Mouse (Mus musculus): ENCODE measurements around the gene Krtap7-1. TPM values are rescaled to one million over a fixed set of nuclear protein-coding genes. Genes with fewer than 3 reads are reported as not detected.

Krtap7-1 gene
- not detected in 2 replicates for polyA plus RNA-seq (2014; fragmentation: Nextera tagmentation; extraction: Ambion mirVana)

DNA sequence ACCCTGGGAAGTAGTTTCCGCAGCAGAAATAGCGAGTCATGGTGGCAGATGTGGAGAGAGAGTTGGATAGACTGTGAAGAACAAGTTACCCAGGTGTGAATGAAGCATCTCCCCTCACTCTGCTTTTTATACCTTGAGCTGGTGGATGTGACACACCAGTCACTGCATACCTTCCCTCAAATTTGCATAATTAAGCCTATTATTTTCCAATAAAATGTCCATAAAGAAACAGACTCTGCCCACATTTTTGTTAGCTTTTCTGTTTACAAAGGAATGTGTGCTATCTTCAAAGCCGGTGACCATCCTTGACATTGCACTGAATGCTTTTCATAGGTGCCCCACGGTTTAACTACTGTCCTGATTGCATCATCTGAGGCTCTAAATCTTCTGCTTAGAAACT, at the start of gene Krtap7-1:
Gene Krtap7-1, minus strand, starts transcription at position 101 of the 400 bp plus-strand sequence.
- no peak within 1 kb of the TSS for H3K27ac ChIP-seq (ENCODE audit: low read depth, low read length)
- DNase-seq (ENCODE audit: low spot score) (no peak), ATAC-seq (no peak)
- H3K9me3 ChIP-seq (replicated peaks; ENCODE audit: control insufficient read depth, low read length) = no peaks in the 10 kb centered on the region
- H3K4me3 ChIP-seq (ENCODE audit: low read depth, low read length) = no peak within 1 kb of the TSS
- H3K9ac ChIP-seq (ENCODE audit: low read length) = no peak within 1 kb of the TSS
- 89% methylated on average over 4 of the region's 4 CpGs for WGBS
- H3K4me2 ChIP-seq (ENCODE audit: low read length) = no peak within 1 kb of the TSS
- H3K4me1 ChIP-seq (ENCODE audit: control insufficient read depth, insufficient read depth, low read length) = peaks cover 7% of the 10 kb centered on the region
- no peaks in the 10 kb centered on the region for H3K27me3 ChIP-seq (replicated peaks; ENCODE audit: control insufficient read depth, insufficient read depth, low read length)
- no peaks in the 10 kb centered on the region for H3K36me3 ChIP-seq (ENCODE audit: control insufficient read depth, insufficient read depth, low read length)

DNA sequence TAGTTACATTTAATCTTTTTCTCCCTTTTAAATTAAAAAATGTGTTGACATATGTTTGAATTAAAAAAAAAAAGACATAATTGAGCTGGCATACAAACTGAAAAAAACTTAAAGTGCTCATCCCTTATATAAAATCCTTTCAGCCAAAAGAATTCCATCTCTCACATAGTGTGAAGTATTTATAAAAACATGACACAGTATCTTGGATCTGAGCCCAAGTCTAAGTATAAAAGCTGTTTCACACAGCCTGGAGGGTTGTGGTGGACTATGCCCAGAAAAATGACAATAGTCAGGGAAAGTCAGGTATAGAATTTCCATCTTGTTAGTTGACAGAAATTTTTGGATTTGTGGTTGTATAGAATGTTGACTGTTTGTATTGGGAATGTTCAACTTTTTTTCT, 42.2 kb upstream of the Krtap7-1 start:
- peak; percentile 75; the same call in 1 of the 2 replicates for ATAC-seq

DNA sequence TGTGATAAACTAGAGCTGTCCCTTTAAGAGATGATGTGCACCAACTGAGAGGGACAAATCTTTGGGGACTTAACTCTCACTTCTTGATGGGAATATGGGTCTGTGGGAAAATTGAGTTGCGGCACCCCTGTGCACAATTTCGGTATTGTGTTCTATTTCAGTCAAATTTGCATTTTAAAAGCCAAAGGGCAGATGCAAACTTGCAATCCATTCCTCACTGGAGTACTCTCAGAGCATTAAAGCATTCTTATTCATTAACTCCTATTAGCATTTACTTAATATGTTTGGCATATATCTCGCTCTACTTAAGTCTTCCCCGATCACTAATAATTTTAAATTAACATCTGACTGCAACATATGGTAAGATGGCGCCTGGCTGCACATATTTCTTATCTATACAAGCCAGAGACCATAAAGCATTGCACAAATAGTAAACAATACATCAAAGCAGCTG, 29.9 kb upstream of the Krtap7-1 start:
- Histone ChIP-seq H3K9ac (ENCODE audit: low read length) (no peak overlapping the region), H3K36me3 (ENCODE audit: control insufficient read depth, insufficient read depth, low read length) (no peaks in the 10 kb centered on the region), H3K27me3 (replicated peaks; ENCODE audit: control insufficient read depth, insufficient read depth, low read length) (no peaks in the 10 kb centered on the region), H3K4me1 (ENCODE audit: control insufficient read depth, insufficient read depth, low read length) (peaks cover 6% of the 10 kb centered on the region; the same call in 1 of the 2 replicates), H3K9me3 (replicated peaks; ENCODE audit: control insufficient read depth, low read length) (no peaks in the 10 kb centered on the region), H3K4me3 (ENCODE audit: low read depth, low read length) (no peak overlapping the region), H3K27ac (ENCODE audit: low read depth, low read length) (no peak overlapping the region), H3K4me2 (ENCODE audit: low read length) (no peak overlapping the region)
- WGBS = 25% methylated on average over 5 of the region's 5 CpGs
- ATAC-seq = peak; percentile 66
- peak; percentile 45 for DNase-seq (ENCODE audit: low spot score)

More for the DNA sequence above, 42.2 kb upstream of the Krtap7-1 start:
- no peak overlapping the region for H3K4me3 ChIP-seq (ENCODE audit: low read depth, low read length)
- H3K9ac ChIP-seq (ENCODE audit: low read length) = no peak overlapping the region
- H3K27me3 ChIP-seq (replicated peaks; ENCODE audit: control insufficient read depth, insufficient read depth, low read length) = no peaks in the 10 kb centered on the region
- no peaks in the 10 kb centered on the region for H3K4me1 ChIP-seq (ENCODE audit: control insufficient read depth, insufficient read depth, low read length)
- H3K9me3 ChIP-seq (replicated peaks; ENCODE audit: control insufficient read depth, low read length) = no peaks in the 10 kb centered on the region
- H3K36me3 ChIP-seq (ENCODE audit: control insufficient read depth, insufficient read depth, low read length) = no peaks in the 10 kb centered on the region
- DNase-seq (ENCODE audit: low spot score) = peak; percentile 75
- no peak overlapping the region for H3K27ac ChIP-seq (ENCODE audit: low read depth, low read length)
- H3K4me2 ChIP-seq (ENCODE audit: low read length) = no peak overlapping the region

DNA sequence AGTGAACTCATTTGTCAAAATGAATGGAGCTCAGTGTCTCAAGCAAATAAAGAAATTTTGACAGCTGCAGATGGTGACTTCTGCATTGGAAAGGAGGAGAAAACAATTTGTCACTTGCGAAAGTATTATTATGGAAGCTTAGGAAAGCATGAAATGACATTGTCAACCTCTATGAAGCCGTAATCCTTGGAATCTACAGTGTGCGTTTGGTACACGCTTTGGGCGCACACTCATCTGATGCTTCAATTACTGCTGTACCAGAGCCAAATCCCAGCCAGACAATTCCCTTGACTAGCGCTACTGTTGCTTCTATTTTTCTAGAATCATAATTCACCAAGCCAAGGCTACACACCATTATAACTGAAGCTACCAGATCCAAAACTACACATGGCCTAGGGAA, 29.2 kb upstream of the Krtap7-1 start:
- H3K4me3 ChIP-seq (ENCODE audit: low read depth, low read length) = no peak overlapping the region
- ATAC-seq = no peak

DNA sequence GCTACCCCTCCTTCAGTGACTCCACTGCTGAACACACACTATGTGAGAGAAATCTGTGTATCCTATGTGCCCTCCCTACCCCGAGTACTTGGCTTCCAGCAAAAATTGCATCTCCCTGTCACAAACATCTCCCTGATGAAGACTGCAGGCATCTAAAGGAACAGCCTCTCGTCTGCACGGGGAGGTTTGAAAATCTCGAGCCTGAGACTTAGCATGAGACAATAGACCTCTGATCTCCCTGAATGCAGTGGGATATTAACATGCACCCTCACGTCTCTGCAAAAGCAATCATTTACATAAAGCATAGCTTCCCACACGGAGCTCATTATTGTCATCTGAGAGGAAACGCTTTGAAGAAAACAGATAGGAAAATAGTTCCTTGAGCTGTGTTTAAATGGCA, 22.4 kb upstream of the Krtap7-1 start:
- Histone ChIP-seq H3K27me3 (replicated peaks; ENCODE audit: control insufficient read depth, insufficient read depth, low read length) (no peaks in the 10 kb centered on the region), H3K9ac (ENCODE audit: low read length) (peak overlapping the region; percentile 1; the same call in 1 of the 2 replicates), H3K4me2 (ENCODE audit: low read length) (peak overlapping the region; percentile 32), H3K4me1 (ENCODE audit: control insufficient read depth, insufficient read depth, low read length) (peaks cover 28% of the 10 kb centered on the region), H3K9me3 (replicated peaks; ENCODE audit: control insufficient read depth, low read length) (no peaks in the 10 kb centered on the region), H3K27ac (ENCODE audit: low read depth, low read length) (peak overlapping the region; percentile 10; the same call in 1 of the 2 replicates), H3K36me3 (ENCODE audit: control insufficient read depth, insufficient read depth, low read length) (no peaks in the 10 kb centered on the region), H3K4me3 (ENCODE audit: low read depth, low read length) (no peak overlapping the region)
- ATAC-seq (peak; percentile 86), DNase-seq (ENCODE audit: low spot score) (peak; percentile 83)
- WGBS = 2% methylated on average over 7 of the region's 7 CpGs

More for the DNA sequence above, 29.2 kb upstream of the Krtap7-1 start:
- H3K9ac ChIP-seq (ENCODE audit: low read length) = no peak overlapping the region
- peak; percentile 37 for DNase-seq (ENCODE audit: low spot score)
- no peak overlapping the region for H3K27ac ChIP-seq (ENCODE audit: low read depth, low read length)
- peaks cover 6% of the 10 kb centered on the region; the same call in 1 of the 2 replicates for H3K4me1 ChIP-seq (ENCODE audit: control insufficient read depth, insufficient read depth, low read length)
- no peaks in the 10 kb centered on the region for H3K9me3 ChIP-seq (replicated peaks; ENCODE audit: control insufficient read depth, low read length)
- H3K27me3 ChIP-seq (replicated peaks; ENCODE audit: control insufficient read depth, insufficient read depth, low read length) = no peaks in the 10 kb centered on the region
- 67% methylated on average over 6 of the region's 6 CpGs for WGBS
- H3K4me2 ChIP-seq (ENCODE audit: low read length) = no peak overlapping the region
- H3K36me3 ChIP-seq (ENCODE audit: control insufficient read depth, insufficient read depth, low read length) = no peaks in the 10 kb centered on the region

DNA sequence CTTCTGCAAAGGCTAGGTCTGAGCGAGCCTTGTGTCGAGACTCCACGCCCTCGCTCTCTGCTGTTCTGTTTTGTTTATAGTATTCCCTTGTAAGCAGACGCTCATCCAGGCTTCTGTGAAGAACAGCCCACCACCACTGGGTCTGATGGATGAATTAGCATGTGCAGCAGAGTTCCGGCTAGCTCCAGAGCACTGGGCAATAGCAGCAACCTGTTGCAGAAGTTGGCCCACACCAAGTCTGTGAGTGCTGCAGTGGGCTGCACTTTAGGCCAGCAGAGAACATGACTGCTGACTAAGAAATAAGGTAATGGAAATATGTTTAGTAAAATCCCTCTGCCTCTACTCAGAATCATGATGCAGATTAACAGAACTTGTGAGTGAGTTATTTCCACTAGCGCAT, 21.7 kb upstream of the Krtap7-1 start:
- no peak overlapping the region for H3K9ac ChIP-seq (ENCODE audit: low read length)
- WGBS = 38% methylated on average over 7 of the region's 7 CpGs

DNA sequence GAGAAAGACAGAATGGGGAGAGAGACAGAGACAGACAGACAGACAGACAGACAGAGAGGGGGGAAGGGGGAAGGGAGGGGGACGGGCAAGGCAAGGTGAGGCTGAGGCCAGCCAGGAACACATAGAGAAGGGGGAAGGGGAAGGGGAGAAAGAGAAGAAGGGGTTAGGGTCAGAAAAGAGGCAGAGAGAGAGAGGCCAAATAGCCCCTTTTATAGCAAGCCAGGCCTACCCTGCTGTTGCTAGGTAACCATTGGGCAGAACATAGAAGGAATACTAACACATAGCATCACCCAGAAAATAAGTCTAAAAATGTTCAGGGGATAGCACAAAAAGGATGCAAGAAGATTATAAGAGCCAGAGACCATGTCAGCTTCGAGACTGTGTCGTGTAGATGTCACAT, 20.3 kb upstream of the Krtap7-1 start:
- Histone ChIP-seq H3K27ac (ENCODE audit: low read depth, low read length) (no peak overlapping the region), H3K36me3 (ENCODE audit: control insufficient read depth, insufficient read depth, low read length) (no peaks in the 10 kb centered on the region), H3K27me3 (replicated peaks; ENCODE audit: control insufficient read depth, insufficient read depth, low read length) (no peaks in the 10 kb centered on the region), H3K4me1 (ENCODE audit: control insufficient read depth, insufficient read depth, low read length) (peaks cover 28% of the 10 kb centered on the region), H3K9me3 (replicated peaks; ENCODE audit: control insufficient read depth, low read length) (no peaks in the 10 kb centered on the region), H3K4me2 (ENCODE audit: low read length) (no peak overlapping the region), H3K9ac (ENCODE audit: low read length) (no peak overlapping the region), H3K4me3 (ENCODE audit: low read depth, low read length) (no peak overlapping the region)
- ATAC-seq (peak; percentile 19; the same call in 1 of the 2 replicates), DNase-seq (ENCODE audit: low spot score) (peak; percentile 42)
- 52% methylated on average over 3 of the region's 3 CpGs for WGBS

More for the DNA sequence above, 21.7 kb upstream of the Krtap7-1 start:
- no peak overlapping the region for H3K4me2 ChIP-seq (ENCODE audit: low read length)
- peak; percentile 28 for DNase-seq (ENCODE audit: low spot score)
- peak overlapping the region; percentile 10; the same call in 1 of the 2 replicates for H3K27ac ChIP-seq (ENCODE audit: low read depth, low read length)
- no peaks in the 10 kb centered on the region for H3K27me3 ChIP-seq (replicated peaks; ENCODE audit: control insufficient read depth, insufficient read depth, low read length)
- no peaks in the 10 kb centered on the region for H3K9me3 ChIP-seq (replicated peaks; ENCODE audit: control insufficient read depth, low read length)
- peaks cover 28% of the 10 kb centered on the region for H3K4me1 ChIP-seq (ENCODE audit: control insufficient read depth, insufficient read depth, low read length)
- no peak overlapping the region for H3K4me3 ChIP-seq (ENCODE audit: low read depth, low read length)
- H3K36me3 ChIP-seq (ENCODE audit: control insufficient read depth, insufficient read depth, low read length) = no peaks in the 10 kb centered on the region
- peak; percentile 29; the same call in 1 of the 2 replicates for ATAC-seq

DNA sequence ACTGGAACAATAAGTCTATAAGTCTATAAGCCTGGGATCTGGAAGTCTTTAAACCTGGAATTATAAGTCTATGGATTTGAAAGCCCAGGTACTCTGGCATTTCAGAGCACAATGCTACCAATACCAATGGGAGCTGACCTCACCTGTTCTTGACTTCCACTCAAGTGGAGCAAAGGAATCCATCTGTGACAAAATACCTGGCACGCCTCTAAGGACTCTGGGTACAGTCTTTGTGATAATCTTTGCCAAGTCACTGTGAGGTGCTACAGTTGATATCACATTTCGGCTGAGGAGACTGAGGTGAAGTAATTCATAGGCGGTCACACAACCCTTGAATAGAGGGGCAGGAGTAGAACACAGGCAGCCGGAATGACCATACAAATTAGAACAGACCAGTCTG, 12.9 kb upstream of the Krtap7-1 start:
- no peaks in the 10 kb centered on the region for H3K9me3 ChIP-seq (replicated peaks; ENCODE audit: control insufficient read depth, low read length)
- H3K9ac ChIP-seq (ENCODE audit: low read length) = no peak overlapping the region
- no peak overlapping the region for H3K4me2 ChIP-seq (ENCODE audit: low read length)
- WGBS = 87% methylated on average over 4 of the region's 4 CpGs
- ATAC-seq = no peak
- no peak for DNase-seq (ENCODE audit: low spot score)
- no peaks in the 10 kb centered on the region for H3K36me3 ChIP-seq (ENCODE audit: control insufficient read depth, insufficient read depth, low read length)
- H3K4me3 ChIP-seq (ENCODE audit: low read depth, low read length) = no peak overlapping the region
- no peaks in the 10 kb centered on the region for H3K4me1 ChIP-seq (ENCODE audit: control insufficient read depth, insufficient read depth, low read length)
- no peak overlapping the region for H3K27ac ChIP-seq (ENCODE audit: low read depth, low read length)
- no peaks in the 10 kb centered on the region for H3K27me3 ChIP-seq (replicated peaks; ENCODE audit: control insufficient read depth, insufficient read depth, low read length)

DNA sequence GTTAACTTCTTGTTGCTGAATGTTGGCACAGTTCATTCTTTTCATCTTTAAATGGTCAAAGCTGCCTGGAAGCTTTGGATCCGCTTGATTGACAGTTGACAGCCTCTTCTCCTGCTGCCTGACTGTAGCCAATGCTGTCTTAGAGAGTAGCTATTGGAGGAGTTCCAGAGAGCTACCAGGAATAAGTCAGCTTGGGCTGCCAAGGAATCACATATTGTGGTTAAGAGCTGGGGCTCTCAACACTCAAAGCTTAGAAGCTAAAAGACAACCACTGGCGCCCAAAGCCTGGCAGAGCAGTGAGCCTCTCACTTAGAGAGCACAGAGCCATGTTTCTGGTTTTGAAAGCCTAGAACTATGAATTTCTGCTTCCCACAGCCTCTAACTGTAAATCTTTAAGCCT, 12.4 kb upstream of the Krtap7-1 start:
- H3K36me3 ChIP-seq (ENCODE audit: control insufficient read depth, insufficient read depth, low read length) = no peaks in the 10 kb centered on the region
- no peaks in the 10 kb centered on the region for H3K9me3 ChIP-seq (replicated peaks; ENCODE audit: control insufficient read depth, low read length)

More for the DNA sequence above, 12.4 kb upstream of the Krtap7-1 start:
- WGBS = 84% methylated on average over 2 of the region's 2 CpGs
- Histone ChIP-seq H3K4me1 (ENCODE audit: control insufficient read depth, insufficient read depth, low read length) (no peaks in the 10 kb centered on the region), H3K27me3 (replicated peaks; ENCODE audit: control insufficient read depth, insufficient read depth, low read length) (no peaks in the 10 kb centered on the region), H3K4me2 (ENCODE audit: low read length) (no peak overlapping the region), H3K27ac (ENCODE audit: low read depth, low read length) (no peak overlapping the region), H3K9ac (ENCODE audit: low read length) (no peak overlapping the region), H3K4me3 (ENCODE audit: low read depth, low read length) (no peak overlapping the region)
- peak; percentile 79 for DNase-seq (ENCODE audit: low spot score)
- ATAC-seq = peak; percentile 71; the same call in 1 of the 2 replicates
